Comparison of ENCODE assay signal across 8 mouse cellular contexts in the genomic region with DNA sequence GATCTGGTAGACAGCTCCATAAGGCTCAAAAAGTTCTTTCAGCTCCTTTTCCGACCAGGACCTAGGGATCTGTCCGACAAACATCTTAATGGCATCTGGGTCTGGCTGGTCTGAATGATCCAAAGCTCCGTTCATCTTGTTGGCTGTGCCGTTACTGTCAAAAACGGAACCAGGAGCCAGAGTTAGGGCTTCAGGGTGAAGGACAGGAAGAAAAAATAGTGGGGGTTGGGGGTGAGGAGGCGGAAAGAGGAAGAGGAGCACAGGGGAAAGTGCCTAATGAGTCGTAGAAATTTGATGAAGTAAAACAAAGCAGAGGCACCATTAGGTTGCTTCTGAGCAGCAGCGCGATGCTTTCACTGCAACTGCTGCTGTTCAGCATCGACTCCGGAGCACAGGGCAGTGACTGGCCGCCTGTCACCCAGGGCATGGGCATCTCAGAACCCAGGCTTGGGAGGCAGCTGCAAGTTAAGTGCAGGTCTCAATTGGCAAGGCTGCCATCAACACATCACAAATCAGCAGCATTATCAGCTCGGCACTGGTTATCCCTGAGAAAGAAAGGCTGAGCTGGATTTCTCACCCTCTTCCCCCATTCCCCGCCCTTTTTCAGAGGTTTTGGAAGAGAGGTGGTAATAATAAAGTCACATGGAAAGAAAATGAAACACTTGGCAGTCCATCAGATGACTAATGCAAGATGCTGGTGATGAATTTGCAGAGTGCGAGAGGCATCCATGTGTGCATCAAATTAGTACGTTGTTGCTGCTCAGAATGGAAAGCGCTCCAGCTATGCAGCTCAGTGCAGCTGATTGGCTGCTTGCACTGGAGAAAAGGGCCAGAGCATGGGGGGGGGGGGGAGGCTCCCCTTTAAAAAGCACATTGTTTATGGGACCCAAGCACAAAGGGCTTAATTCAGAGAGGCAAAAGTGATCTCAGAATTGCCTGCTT.
DNase-seq lines count a peak whose midpoint lies in the region; ATAC-seq lines count a peak whose summit lies in the region.

No protein-coding gene starts in this region.

- H3K4me3 ChIP-seq in heart, embryonic 13.5 days = peak overlapping the region; percentile 48

- no peaks in the 10 kb centered on the region for H3K9me3 ChIP-seq in heart, embryonic 13.5 days

- no peak for ATAC-seq in heart, embryonic 13.5 days (ENCODE audit: extremely low read depth, insufficient number of reproducible peaks, low FRiP score, low TSS enrichment)

- H3K36me3 ChIP-seq in heart, embryonic 13.5 days = no peaks in the 10 kb centered on the region

- peak overlapping the region; percentile 80 for H3K4me2 ChIP-seq in heart, embryonic 13.5 days

- H3K4me1 ChIP-seq in heart, embryonic 13.5 days = peaks cover 34% of the 10 kb centered on the region

- peak overlapping the region; percentile 71 for H3K9ac ChIP-seq in heart, embryonic 13.5 days

- WGBS in heart, embryonic 13.5 days = 9% methylated on average over 17 of the region's 17 CpGs

- no peak overlapping the region; the same call in 1 of the 2 replicates for H3K27ac ChIP-seq in heart, embryonic 13.5 days (replicated peaks)

- no peaks in the 10 kb centered on the region for H3K27me3 ChIP-seq in heart, embryonic 13.5 days (replicated peaks)

- DNase-seq in 3T3-L1 (ENCODE audit: low read depth, low spot score) = peak; percentile 94
- DNase-seq in MEL-GATA-1-ER (ENCODE audit: extremely low read depth, low read depth) = peak; percentile 72
- peak; percentile 36 for DNase-seq in embryo, embryonic 9.5 days (ENCODE audit: extremely low spot score)
- peak; percentile 79 for DNase-seq in layer of hippocampus, adult 9-11 months
- peak; percentile 53 for DNase-seq in lung, postnatal 36 days
- DNase-seq in right cerebral cortex, adult 2 months (ENCODE audit: low spot score in 2 of 2) = peak; percentile 70 to 76
- DNase-seq in c-Kit-positive CD71-positive TER-119-positive erythroid progenitor cells, embryonic 14.5 days (ENCODE audit: low spot score) = no peak
